ENCODE assay signal across 31 mouse cellular contexts in genomic region chr9:13258173-13258572, GRCm38 (mm10).
"Had no signal": no experiment of that assay in that cellular context is flagged by ENCODE, and none has a peak within 500 bp of the region (broad histone marks: within the 10 kb centered on the region; RNA-seq: fewer than 3 reads in every experiment).

No protein-coding gene starts in this region.

- H3K4me1 ChIP-seq: heart, embryonic 12.5 days; heart, embryonic 13.5 days; heart, embryonic 15.5 days; hindbrain, embryonic 10.5 days; hindbrain, embryonic 12.5 days; hindbrain, embryonic 13.5 days; hindbrain, embryonic 15.5 days; intestine, embryonic 15.5 days; kidney, embryonic 15.5 days had no signal

- H3K27ac ChIP-seq: heart, embryonic 13.5 days; heart, embryonic 15.5 days; hindbrain, embryonic 10.5 days; hindbrain, embryonic 12.5 days; hindbrain, embryonic 13.5 days; hindbrain, embryonic 14.5 days; hindbrain, embryonic 15.5 days; hindbrain, postnatal 0 days; intestine, embryonic 15.5 days; kidney, embryonic 15.5 days; kidney, postnatal 0 days; layer of hippocampus, adult 2 months; left cerebral cortex, adult 2 months had no signal

- H3K4me2 ChIP-seq: heart, embryonic 11.5 days; heart, embryonic 12.5 days; heart, embryonic 13.5 days; heart, embryonic 15.5 days; hindbrain, embryonic 12.5 days; hindbrain, embryonic 13.5 days; hindbrain, embryonic 14.5 days; hindbrain, embryonic 15.5 days; intestine, embryonic 15.5 days; kidney, embryonic 15.5 days had no signal

- H3K36me3 ChIP-seq: heart, embryonic 15.5 days; hindbrain, embryonic 10.5 days; hindbrain, embryonic 12.5 days; hindbrain, embryonic 15.5 days; intestine, embryonic 15.5 days; kidney, embryonic 15.5 days had no signal

- H3K27me3 ChIP-seq: heart, embryonic 12.5 days; heart, embryonic 13.5 days; heart, embryonic 15.5 days; hindbrain, embryonic 12.5 days; hindbrain, embryonic 13.5 days; hindbrain, embryonic 15.5 days; intestine, embryonic 15.5 days; kidney, embryonic 15.5 days had no signal

- H3K9me3 ChIP-seq: heart, embryonic 12.5 days; heart, embryonic 13.5 days; heart, embryonic 15.5 days; hindbrain, embryonic 10.5 days; hindbrain, embryonic 12.5 days; hindbrain, embryonic 13.5 days; hindbrain, embryonic 15.5 days; intestine, embryonic 15.5 days; kidney, embryonic 15.5 days had no signal

- H3K9ac ChIP-seq: heart, embryonic 12.5 days; heart, embryonic 13.5 days; heart, embryonic 15.5 days; hindbrain, embryonic 12.5 days; hindbrain, embryonic 13.5 days; hindbrain, embryonic 14.5 days; hindbrain, embryonic 15.5 days; intestine, embryonic 15.5 days; kidney, embryonic 15.5 days had no signal

- H3K4me3 ChIP-seq: heart, embryonic 12.5 days; heart, embryonic 13.5 days; heart, embryonic 15.5 days; hindbrain, embryonic 10.5 days; hindbrain, embryonic 12.5 days; hindbrain, embryonic 13.5 days; hindbrain, embryonic 15.5 days; intestine, embryonic 15.5 days; kidney, embryonic 15.5 days; layer of hippocampus, adult 2 months; left cerebral cortex, adult 2 months had no signal

- DNase-seq: heart, postnatal 10 days; heart, postnatal 14 days; heart, postnatal 36 days; heart, postnatal 4 days; kidney, adult 11 months; kidney, adult 18-20 months; kidney, adult 2 months; kidney, adult 8-10 months; kidney, adult 9 months; kidney, postnatal 10 days; kidney, postnatal 14 days; kidney, postnatal 25 days; kidney, postnatal 36 days; kidney, postnatal 4 days; layer of hippocampus, adult 9-11 months; layer of hippocampus, postnatal 36 days had no signal
